Mouse (Mus musculus): Measurements from ENCODE around the gene Csmd2. TPM values are rescaled to one million over a fixed set of nuclear protein-coding genes. Genes with fewer than 3 reads are reported as not detected.

Csmd2 gene
- polyA plus RNA-seq, 1 experiment from 2014 or later, result 0.21 TPM

DNA sequence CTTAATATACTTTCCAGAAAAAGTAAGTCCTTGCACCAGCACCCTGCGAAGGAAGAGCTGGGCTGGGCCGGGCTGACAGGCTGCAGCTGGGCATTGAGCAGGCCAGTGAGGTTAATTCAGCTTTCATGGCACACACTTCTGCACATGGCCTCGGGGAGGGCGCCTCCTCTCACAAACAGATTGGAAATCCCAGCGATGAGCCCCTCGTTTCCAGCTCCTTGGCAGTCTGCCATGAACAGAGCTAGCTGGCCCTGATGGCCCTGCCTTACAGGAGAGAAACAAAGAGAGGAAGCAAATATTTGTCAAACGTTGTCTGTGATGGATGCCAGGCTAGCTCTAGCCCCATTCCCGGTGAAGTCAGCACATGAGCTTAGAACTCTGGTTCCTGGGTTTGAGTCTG, 463.3 kb downstream of the Csmd2 start:
- Histone ChIP-seq H3K27me3 (ENCODE audit: control insufficient read depth, insufficient read depth, low read length) (no peaks in the 10 kb centered on the region), H3K4me1 (ENCODE audit: control insufficient read depth, insufficient read depth, low read length) (no peaks in the 10 kb centered on the region), H3K36me3 (replicated peaks; ENCODE audit: control insufficient read depth, insufficient read depth, low read depth, low read length) (no peaks in the 10 kb centered on the region), H3K4me2 (ENCODE audit: low read depth, low read length) (no peak overlapping the region), H3K27ac (replicated peaks; ENCODE audit: low read depth, low read length) (no peak overlapping the region), H3K9ac (replicated peaks; ENCODE audit: low read length) (no peak overlapping the region), H3K4me3 (ENCODE audit: low read depth, low read length) (no peak overlapping the region), H3K9me3 (replicated peaks; ENCODE audit: control insufficient read depth, low read length) (no peaks in the 10 kb centered on the region)
- DNase-seq (ENCODE audit: low spot score) (peak; percentile 48), ATAC-seq (replicated peaks; ENCODE audit: insufficient number of reproducible peaks, low FRiP score, low TSS enrichment, low read depth) (no peak; the same call in 1 of the 2 replicates)
- 48% methylated on average over 8 of the region's 8 CpGs for WGBS

DNA sequence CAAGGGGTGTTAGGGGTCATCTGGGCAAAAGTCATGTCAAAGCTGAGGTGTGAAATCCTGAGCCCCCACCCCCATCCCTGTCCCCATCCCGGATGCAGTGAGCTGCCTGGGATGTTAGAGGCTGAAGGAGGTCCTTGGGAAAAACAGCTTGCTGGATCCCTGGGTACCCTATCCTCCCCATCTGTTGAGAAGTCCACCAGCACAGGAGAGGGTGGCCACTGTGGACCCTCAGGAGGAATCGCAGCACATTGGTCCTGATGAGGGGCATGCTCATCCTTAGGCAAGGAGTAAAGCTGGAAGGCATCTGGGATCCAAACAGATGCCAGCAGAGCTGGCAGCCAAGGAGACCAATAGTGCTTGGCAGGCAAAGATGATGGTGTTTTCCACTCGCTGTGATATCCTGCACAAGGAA, 463.7 kb downstream of the Csmd2 start:
- no peaks in the 10 kb centered on the region for H3K27me3 ChIP-seq (ENCODE audit: control insufficient read depth, insufficient read depth, low read length)
- H3K4me3 ChIP-seq (ENCODE audit: low read depth, low read length), result no peak overlapping the region
- H3K27ac ChIP-seq (replicated peaks; ENCODE audit: low read depth, low read length), result no peak overlapping the region
- H3K4me2 ChIP-seq (ENCODE audit: low read depth, low read length), result no peak overlapping the region
- ATAC-seq (replicated peaks; ENCODE audit: insufficient number of reproducible peaks, low FRiP score, low TSS enrichment, low read depth) (no peak), DNase-seq (ENCODE audit: low spot score) (no peak)
- H3K4me1 ChIP-seq (ENCODE audit: control insufficient read depth, insufficient read depth, low read length), result no peaks in the 10 kb centered on the region
- H3K9me3 ChIP-seq (replicated peaks; ENCODE audit: control insufficient read depth, low read length), result no peaks in the 10 kb centered on the region
- H3K36me3 ChIP-seq (replicated peaks; ENCODE audit: control insufficient read depth, insufficient read depth, low read depth, low read length), result no peaks in the 10 kb centered on the region
- WGBS, result 76% methylated on average over 3 of the region's 3 CpGs
- no peak overlapping the region for H3K9ac ChIP-seq (replicated peaks; ENCODE audit: low read length)

DNA sequence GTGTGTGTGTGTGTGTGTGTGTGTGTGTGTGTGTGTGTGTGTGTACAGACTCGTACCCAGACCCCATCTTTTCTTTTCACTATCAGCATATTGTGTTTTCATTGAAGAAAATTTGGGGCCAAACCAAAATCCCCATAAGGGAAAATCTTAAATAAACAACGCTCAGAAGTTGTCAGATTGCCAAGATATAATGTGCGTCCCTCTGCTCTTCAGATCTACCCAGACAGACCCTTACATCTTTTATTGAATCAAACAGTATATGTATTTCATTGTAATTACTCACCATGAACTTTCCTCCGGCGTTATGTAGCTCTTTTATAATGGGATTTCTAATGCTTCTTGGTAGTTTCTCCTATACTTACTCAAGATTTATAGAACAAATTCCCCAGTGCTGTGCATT, 479.1 kb downstream of the Csmd2 start:
- DNase-seq (ENCODE audit: low spot score) (no peak), ATAC-seq (replicated peaks; ENCODE audit: insufficient number of reproducible peaks, low FRiP score, low TSS enrichment, low read depth) (no peak)
- no peaks in the 10 kb centered on the region for H3K27me3 ChIP-seq (ENCODE audit: control insufficient read depth, insufficient read depth, low read length)
- no peak overlapping the region for H3K4me2 ChIP-seq (ENCODE audit: low read depth, low read length)
- H3K9ac ChIP-seq (replicated peaks; ENCODE audit: low read length), result no peak overlapping the region
- no peak overlapping the region for H3K27ac ChIP-seq (replicated peaks; ENCODE audit: low read depth, low read length)
- no peaks in the 10 kb centered on the region; the same call in 1 of the 2 replicates for H3K36me3 ChIP-seq (replicated peaks; ENCODE audit: control insufficient read depth, insufficient read depth, low read depth, low read length)
- no peaks in the 10 kb centered on the region for H3K4me1 ChIP-seq (ENCODE audit: control insufficient read depth, insufficient read depth, low read length)
- H3K4me3 ChIP-seq (ENCODE audit: low read depth, low read length), result no peak overlapping the region
- 86% methylated on average over 5 of the region's 5 CpGs for WGBS
- no peaks in the 10 kb centered on the region for H3K9me3 ChIP-seq (replicated peaks; ENCODE audit: control insufficient read depth, low read length)

DNA sequence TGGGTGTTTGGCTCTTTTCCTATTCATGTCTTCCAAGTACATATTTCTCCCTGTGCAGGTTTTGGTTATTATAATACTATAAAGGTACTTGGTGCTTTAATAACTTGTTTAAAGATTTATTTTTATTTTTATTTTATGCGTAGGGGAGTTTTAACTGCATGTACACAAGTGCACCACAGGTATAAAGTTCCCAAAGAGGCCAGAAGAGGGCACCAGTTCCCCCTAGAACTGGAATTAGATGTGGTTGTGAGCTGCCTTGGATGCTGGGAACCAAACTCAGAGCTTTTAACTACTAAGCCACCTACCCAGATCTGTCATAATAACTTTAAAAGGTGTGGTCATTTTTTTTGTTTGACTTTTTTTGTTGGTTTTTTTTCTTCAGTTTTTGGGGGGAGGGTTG, 480.4 kb downstream of the Csmd2 start:
- no peak for DNase-seq (ENCODE audit: low spot score)
- no peak overlapping the region for H3K4me3 ChIP-seq (ENCODE audit: low read depth, low read length)
- no peaks in the 10 kb centered on the region for H3K4me1 ChIP-seq (ENCODE audit: control insufficient read depth, insufficient read depth, low read length)
- ATAC-seq (replicated peaks; ENCODE audit: insufficient number of reproducible peaks, low FRiP score, low TSS enrichment, low read depth), result no peak
- no peak overlapping the region for H3K27ac ChIP-seq (replicated peaks; ENCODE audit: low read depth, low read length)
- H3K9ac ChIP-seq (replicated peaks; ENCODE audit: low read length), result no peak overlapping the region
- H3K36me3 ChIP-seq (replicated peaks; ENCODE audit: control insufficient read depth, insufficient read depth, low read depth, low read length), result no peaks in the 10 kb centered on the region
- no peak overlapping the region for H3K4me2 ChIP-seq (ENCODE audit: low read depth, low read length)
- no peaks in the 10 kb centered on the region for H3K9me3 ChIP-seq (replicated peaks; ENCODE audit: control insufficient read depth, low read length)
- 83% methylated on average over 1 of the region's 1 CpGs for WGBS
- H3K27me3 ChIP-seq (ENCODE audit: control insufficient read depth, insufficient read depth, low read length), result no peaks in the 10 kb centered on the region

DNA sequence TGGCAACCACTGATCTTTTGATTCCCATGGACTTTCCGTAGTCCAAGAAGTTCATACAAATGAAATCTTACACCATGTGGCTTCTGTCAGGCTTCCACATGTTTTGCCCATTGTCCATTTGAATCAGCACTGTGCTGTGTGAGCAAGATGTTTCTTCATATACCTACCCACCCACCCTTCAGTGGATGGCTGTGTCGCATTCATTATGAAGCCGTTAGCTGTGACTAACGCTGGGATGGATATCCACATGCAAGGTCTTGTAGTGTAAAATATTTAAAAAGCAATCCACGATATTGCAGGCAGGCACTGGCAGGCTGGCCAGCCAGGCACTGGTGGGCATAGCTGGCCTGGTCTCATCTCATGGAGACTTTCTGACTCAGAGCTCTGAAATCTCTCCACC, 488.6 kb downstream of the Csmd2 start:
- no peaks in the 10 kb centered on the region for H3K27me3 ChIP-seq (ENCODE audit: control insufficient read depth, insufficient read depth, low read length)
- ATAC-seq (replicated peaks; ENCODE audit: insufficient number of reproducible peaks, low FRiP score, low TSS enrichment, low read depth), result no peak
- H3K27ac ChIP-seq (replicated peaks; ENCODE audit: low read depth, low read length), result no peak overlapping the region
- H3K4me2 ChIP-seq (ENCODE audit: low read depth, low read length), result no peak overlapping the region
- no peak overlapping the region for H3K4me3 ChIP-seq (ENCODE audit: low read depth, low read length)
- no peaks in the 10 kb centered on the region for H3K9me3 ChIP-seq (replicated peaks; ENCODE audit: control insufficient read depth, low read length)
- DNase-seq (ENCODE audit: low spot score), result no peak
- H3K4me1 ChIP-seq (ENCODE audit: control insufficient read depth, insufficient read depth, low read length), result no peaks in the 10 kb centered on the region
- 83% methylated on average over 5 of the region's 5 CpGs for WGBS
- H3K36me3 ChIP-seq (replicated peaks; ENCODE audit: control insufficient read depth, insufficient read depth, low read depth, low read length), result no peaks in the 10 kb centered on the region
- no peak overlapping the region for H3K9ac ChIP-seq (replicated peaks; ENCODE audit: low read length)

DNA sequence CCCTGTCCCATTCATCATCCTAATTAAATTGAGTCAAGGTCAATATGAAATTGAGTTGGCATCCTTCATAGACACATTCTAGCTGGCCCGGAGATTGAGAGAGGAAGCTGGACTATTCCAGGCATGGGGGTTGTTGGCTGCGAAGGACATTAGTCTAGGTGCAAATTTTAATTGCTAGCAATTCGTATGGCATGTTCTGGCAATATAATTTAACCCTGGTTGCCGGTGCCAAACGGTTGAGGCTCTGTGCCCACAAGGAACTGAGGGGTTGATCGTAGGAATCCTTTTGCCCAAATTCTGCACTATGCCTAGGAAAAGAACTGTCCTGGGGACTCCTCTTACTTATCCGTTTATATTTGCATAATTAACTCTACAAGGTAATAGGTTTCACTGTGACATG, 496.2 kb downstream of the Csmd2 start:
- Histone ChIP-seq H3K27ac (replicated peaks; ENCODE audit: low read depth, low read length) (no peak overlapping the region), H3K9me3 (replicated peaks; ENCODE audit: control insufficient read depth, low read length) (no peaks in the 10 kb centered on the region), H3K4me2 (ENCODE audit: low read depth, low read length) (no peak overlapping the region), H3K9ac (replicated peaks; ENCODE audit: low read length) (no peak overlapping the region), H3K4me3 (ENCODE audit: low read depth, low read length) (no peak overlapping the region), H3K4me1 (ENCODE audit: control insufficient read depth, insufficient read depth, low read length) (no peaks in the 10 kb centered on the region), H3K36me3 (replicated peaks; ENCODE audit: control insufficient read depth, insufficient read depth, low read depth, low read length) (no peaks in the 10 kb centered on the region), H3K27me3 (ENCODE audit: control insufficient read depth, insufficient read depth, low read length) (no peaks in the 10 kb centered on the region)
- WGBS, result 83% methylated on average over 7 of the region's 7 CpGs
- ATAC-seq (replicated peaks; ENCODE audit: insufficient number of reproducible peaks, low FRiP score, low TSS enrichment, low read depth) (no peak), DNase-seq (ENCODE audit: low spot score) (no peak)

DNA sequence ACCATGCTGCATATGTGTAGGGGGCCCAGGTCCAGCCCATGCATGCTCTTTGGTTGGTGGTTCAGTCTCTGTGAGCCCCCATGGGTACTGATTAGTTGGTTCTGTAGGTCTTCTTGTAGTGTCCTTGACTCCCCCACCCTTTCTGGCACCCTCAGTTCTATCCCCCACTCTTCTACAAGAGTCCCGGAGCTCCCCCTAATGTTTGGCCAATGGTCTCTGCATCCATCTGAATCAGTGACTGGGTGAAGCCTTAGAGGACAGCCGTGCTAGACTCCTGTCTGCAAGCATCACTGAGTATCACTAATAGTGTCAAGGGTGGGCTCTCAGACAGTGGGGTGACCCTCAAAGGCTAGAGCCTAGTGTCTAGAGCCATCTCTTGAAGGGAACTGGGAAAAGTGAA, 497.0 kb downstream of the Csmd2 start:
- Histone ChIP-seq H3K27me3 (ENCODE audit: control insufficient read depth, insufficient read depth, low read length) (no peaks in the 10 kb centered on the region), H3K9me3 (replicated peaks; ENCODE audit: control insufficient read depth, low read length) (no peaks in the 10 kb centered on the region), H3K27ac (replicated peaks; ENCODE audit: low read depth, low read length) (no peak overlapping the region), H3K4me3 (ENCODE audit: low read depth, low read length) (no peak overlapping the region), H3K4me2 (ENCODE audit: low read depth, low read length) (no peak overlapping the region), H3K36me3 (replicated peaks; ENCODE audit: control insufficient read depth, insufficient read depth, low read depth, low read length) (no peaks in the 10 kb centered on the region), H3K9ac (replicated peaks; ENCODE audit: low read length) (no peak overlapping the region), H3K4me1 (ENCODE audit: control insufficient read depth, insufficient read depth, low read length) (no peaks in the 10 kb centered on the region)
- 65% methylated on average over 2 of the region's 2 CpGs for WGBS
- ATAC-seq (replicated peaks; ENCODE audit: insufficient number of reproducible peaks, low FRiP score, low TSS enrichment, low read depth) (no peak), DNase-seq (ENCODE audit: low spot score) (no peak)

DNA sequence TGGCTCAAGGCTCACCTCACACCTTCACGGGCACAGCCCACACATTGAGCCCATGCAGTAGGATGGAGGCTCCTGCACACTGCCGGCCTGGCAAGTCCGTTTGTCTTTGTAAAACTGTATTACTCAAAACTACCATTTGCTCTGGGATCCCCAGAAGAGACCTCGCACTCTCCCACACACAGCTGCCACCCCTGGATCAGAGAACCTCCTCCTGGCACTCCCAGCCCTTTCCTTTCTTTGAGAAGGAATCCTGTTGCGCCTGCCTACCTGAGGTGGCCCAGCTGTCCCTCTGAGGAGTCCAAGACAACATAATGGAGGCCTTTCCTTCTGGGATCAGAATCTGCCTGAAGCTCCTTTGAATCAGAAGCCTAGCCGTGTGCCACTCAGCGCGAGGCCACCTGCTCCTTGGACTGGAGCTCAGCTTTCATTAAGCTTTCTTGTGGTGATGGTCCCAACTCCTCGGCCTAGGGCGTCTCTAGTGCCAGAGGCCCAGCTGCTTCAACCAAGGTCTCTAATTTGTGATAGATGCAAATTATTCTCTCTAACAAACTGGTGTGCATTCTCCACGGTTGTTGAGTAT, 502.0 kb downstream of the Csmd2 start:
- Histone ChIP-seq H3K9ac (replicated peaks; ENCODE audit: low read length) (no peak overlapping the region), H3K9me3 (replicated peaks; ENCODE audit: control insufficient read depth, low read length) (no peaks in the 10 kb centered on the region), H3K4me2 (ENCODE audit: low read depth, low read length) (no peak overlapping the region), H3K36me3 (replicated peaks; ENCODE audit: control insufficient read depth, insufficient read depth, low read depth, low read length) (no peaks in the 10 kb centered on the region), H3K4me1 (ENCODE audit: control insufficient read depth, insufficient read depth, low read length) (no peaks in the 10 kb centered on the region), H3K27ac (replicated peaks; ENCODE audit: low read depth, low read length) (no peak overlapping the region), H3K4me3 (ENCODE audit: low read depth, low read length) (no peak overlapping the region), H3K27me3 (ENCODE audit: control insufficient read depth, insufficient read depth, low read length) (no peaks in the 10 kb centered on the region)
- ATAC-seq (replicated peaks; ENCODE audit: insufficient number of reproducible peaks, low FRiP score, low TSS enrichment, low read depth), result no peak
- WGBS, result 90% methylated on average over 11 of the region's 11 CpGs
- no peak for DNase-seq (ENCODE audit: low spot score)
